Mouse (Mus musculus): ENCODE results near the gene Rsrc1. TPM values are rescaled to one million over a fixed set of nuclear protein-coding genes. Genes with fewer than 3 reads are reported as not detected.

The Rsrc1 gene
- polyA plus RNA-seq, 1 experiment from 2014 or later = 103 TPM

DNA sequence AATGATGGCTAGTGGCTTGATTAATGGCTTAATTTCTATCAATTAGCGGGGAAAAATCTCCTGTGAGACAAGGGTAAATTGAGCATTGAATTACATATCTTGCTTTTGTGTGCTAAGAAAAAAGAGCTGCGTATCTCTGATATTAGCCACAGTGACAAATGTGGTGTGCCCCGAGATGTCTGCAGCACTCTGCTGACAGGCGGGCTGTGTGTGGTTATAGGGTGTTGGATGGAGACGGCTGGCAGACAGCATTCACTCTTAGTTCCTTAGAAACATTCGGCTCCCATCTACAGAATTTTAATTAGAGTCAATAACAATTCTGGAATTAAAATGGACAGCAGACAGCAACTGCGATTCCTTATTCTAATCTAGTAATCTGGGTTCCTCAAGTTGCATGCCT lies 359.7 kb downstream of the Rsrc1 start:
- ChIA-PET CTCF (interaction anchor here (1.0 to 2.1 kb wide), 2 partner anchors 8 to 932 kb away, joined by 4 read pairs; no protein-coding TSS in a partner anchor), POLR2A (no interaction called here)
- no peak for TF ChIP-seq CTCF (IDR thresholded peaks at IDR 0.05)
- no peak for ATAC-seq
- no peak for DNase-seq (ENCODE audit: low read depth, low spot score)
- no peaks in the 10 kb centered on the region for H3K27me3 ChIP-seq
- in situ Hi-C loops (cut with MboI; ENCODE audit: low pct_unique_long_range_greater_than_20kb) = loop anchor here (5.0 to 10.0 kb wide), 4 partner anchors 356 to 1336 kb away; partner anchors contain the start of genes Rsrc1 and Shox2

DNA sequence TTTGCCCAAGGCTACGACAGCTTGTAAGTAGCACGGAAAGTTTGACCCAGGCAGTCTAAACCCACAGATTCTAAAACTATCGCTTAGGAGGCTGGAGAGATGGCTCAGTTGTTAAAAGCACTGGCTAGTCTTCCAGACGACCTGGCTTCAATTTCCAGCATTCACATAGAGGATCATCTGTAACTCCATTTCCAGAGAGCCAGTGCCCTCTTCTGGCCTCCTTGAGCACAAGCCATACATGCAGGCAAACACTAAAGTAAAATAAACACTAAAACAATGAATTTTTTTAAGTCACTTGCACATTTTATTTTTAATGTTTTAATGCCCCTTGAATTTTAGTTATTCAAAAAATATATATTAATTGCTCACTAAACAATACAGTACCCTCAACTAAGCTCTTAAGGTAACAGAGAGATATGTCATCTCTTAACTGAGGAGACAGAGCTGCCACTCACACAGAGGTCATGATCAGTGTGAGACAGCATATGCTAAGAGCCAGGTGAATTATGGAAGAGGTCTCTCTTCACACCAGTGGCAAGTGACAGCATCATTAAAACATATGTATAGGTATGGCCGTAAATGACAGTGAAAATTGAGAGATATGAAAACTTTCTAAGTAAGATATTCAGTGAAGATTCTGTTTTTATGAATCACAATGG lies 361.9 kb downstream of the Rsrc1 start:
- DNase-seq (ENCODE audit: low read depth, low spot score) (no peak), ATAC-seq (peak; percentile 47)
- ChIA-PET POLR2A (no interaction called here), CTCF (interaction anchor here (0.9 to 4.0 kb wide), 13 partner anchors 9 to 1050 kb away, joined by 3 to 23 read pairs (median 7); partner anchors contain the start of gene Gfm1)
- peak; percentile 77 for TF ChIP-seq CTCF (IDR thresholded peaks at IDR 0.05)
- H3K27me3 ChIP-seq = no peaks in the 10 kb centered on the region
- in situ Hi-C loops (cut with MboI; ENCODE audit: low pct_unique_long_range_greater_than_20kb) = loop anchor here (5.0 to 10.0 kb wide), 4 partner anchors 358 to 1338 kb away; partner anchors contain the start of genes Rsrc1 and Shox2

DNA sequence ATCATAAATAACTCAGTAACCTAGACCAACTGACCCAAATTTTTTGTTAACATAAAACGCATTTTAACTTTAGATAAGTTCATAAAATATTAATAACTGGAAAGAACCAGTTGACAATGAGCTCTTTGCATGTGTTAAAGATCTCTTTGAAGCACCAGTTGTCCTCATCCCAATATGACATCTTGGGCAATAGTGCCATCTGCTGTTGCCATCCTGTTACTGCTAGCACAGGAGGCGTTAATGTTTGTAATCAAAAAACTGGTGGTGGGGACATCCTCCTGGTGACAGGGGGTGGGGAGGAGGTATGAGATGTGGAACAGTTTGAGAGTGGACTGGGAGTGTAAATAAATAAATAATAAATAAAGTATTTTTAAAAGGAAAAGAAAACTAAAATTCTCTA lies 363.4 kb downstream of the Rsrc1 start:
- no peak for DNase-seq (ENCODE audit: low read depth, low spot score)
- in situ Hi-C loops (cut with MboI; ENCODE audit: low pct_unique_long_range_greater_than_20kb) = loop anchor here (5.0 to 10.0 kb wide), 4 partner anchors 360 to 1340 kb away; partner anchors contain the start of genes Rsrc1 and Shox2
- ATAC-seq = peak; percentile 57
- POLR2A ChIA-PET = interaction anchor here (0.6 kb wide), 1 partner anchor 1043 kb away, joined by 3 read pairs; no protein-coding TSS in a partner anchor
- CTCF ChIA-PET = interaction anchor here (0.7 to 4.0 kb wide), 17 partner anchors 8 to 1013 kb away, joined by 3 to 23 read pairs (median 4); partner anchors contain the start of gene Gfm1
- peak; percentile 97 for TF ChIP-seq CTCF (IDR thresholded peaks at IDR 0.05)
- H3K27me3 ChIP-seq = no peaks in the 10 kb centered on the region

DNA sequence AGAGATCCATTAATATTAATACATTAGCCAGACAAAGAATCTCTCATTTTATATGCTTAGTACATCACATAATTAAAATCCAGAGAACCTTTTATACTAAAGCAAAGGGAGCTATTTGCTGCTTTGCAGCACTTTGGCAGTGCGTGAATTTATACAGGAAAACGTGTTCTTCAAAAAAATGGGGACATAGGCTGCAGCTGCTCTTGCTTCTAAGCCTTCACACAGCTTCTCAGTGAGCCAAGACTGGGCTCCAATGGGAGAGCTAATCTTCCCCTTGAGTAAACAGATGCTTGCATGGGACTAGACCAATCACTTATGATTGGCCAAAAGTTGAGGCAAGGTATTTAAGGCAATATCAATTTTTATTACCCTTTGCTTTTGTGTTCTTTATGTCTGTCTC lies 365.5 kb downstream of the Rsrc1 start:
- in situ Hi-C loops (cut with MboI; ENCODE audit: low pct_unique_long_range_greater_than_20kb) = loop anchor here (10.0 kb wide), 2 partner anchors 362 to 1342 kb away; partner anchors contain the start of genes Rsrc1 and Shox2
- no peaks in the 10 kb centered on the region for H3K27me3 ChIP-seq
- ChIA-PET CTCF (interaction anchor here (1.0 to 1.7 kb wide), 7 partner anchors 9 to 937 kb away, joined by 3 to 4 read pairs (median 4); partner anchors contain the start of gene Gfm1), POLR2A (interaction anchor here (0.8 kb wide), 1 partner anchor 933 kb away, joined by 4 read pairs; no protein-coding TSS in a partner anchor)
- ATAC-seq = no peak
- DNase-seq (ENCODE audit: low read depth, low spot score) = no peak
- TF ChIP-seq CTCF (IDR thresholded peaks at IDR 0.05) = no peak

DNA sequence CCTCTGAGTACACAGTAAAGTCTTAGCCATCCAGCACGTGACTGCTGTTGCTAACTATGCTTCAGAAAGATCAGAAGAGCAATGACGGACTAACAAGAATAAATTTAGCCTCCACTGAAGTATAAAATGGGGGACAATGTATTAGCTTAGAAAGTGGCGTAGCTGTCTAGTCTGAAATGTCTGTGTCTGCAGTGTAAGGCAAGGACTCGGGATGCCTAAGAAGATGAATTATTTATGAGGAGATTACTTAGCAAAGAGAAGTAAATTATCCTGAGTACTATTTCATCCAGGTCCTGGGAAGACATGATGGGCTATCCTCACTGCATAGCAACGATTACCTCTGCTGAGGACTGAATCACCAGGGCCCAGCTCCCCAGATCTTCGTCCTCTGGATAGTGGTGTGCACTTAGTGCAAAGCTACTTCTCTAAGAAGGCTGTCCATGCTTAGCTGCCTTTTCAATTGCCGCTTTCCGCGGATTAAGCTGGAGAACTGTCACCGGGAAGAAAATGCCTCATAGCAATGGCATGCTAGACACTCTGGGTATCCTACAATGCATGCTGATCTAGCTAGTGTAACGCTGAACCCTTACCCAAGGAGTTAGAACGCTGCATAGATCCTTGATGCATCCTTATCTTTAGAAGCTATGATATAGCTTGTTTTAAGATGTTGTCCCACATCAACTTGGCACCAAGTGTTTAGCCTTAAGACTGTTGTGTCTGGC lies 370.4 kb downstream of the Rsrc1 start:
- CTCF ChIA-PET = interaction anchor here (0.6 to 4.8 kb wide), 14 partner anchors 8 to 1128 kb away, joined by 3 to 56 read pairs (median 4); partner anchors contain the start of gene Gfm1
- no peaks in the 10 kb centered on the region for H3K27me3 ChIP-seq
- ATAC-seq (peak; percentile 94), DNase-seq (ENCODE audit: low read depth, low spot score) (no peak)
- no peak for TF ChIP-seq CTCF (IDR thresholded peaks at IDR 0.05)
- in situ Hi-C loops (cut with MboI; ENCODE audit: low pct_unique_long_range_greater_than_20kb) = loop anchor here (5.0 to 10.0 kb wide), 3 partner anchors 81 to 693 kb away; partner anchors contain the start of gene Gfm1
- POLR2A ChIA-PET = interaction anchor here (1.2 kb wide), 1 partner anchor 13 kb away, joined by 3 read pairs; no protein-coding TSS in a partner anchor

DNA sequence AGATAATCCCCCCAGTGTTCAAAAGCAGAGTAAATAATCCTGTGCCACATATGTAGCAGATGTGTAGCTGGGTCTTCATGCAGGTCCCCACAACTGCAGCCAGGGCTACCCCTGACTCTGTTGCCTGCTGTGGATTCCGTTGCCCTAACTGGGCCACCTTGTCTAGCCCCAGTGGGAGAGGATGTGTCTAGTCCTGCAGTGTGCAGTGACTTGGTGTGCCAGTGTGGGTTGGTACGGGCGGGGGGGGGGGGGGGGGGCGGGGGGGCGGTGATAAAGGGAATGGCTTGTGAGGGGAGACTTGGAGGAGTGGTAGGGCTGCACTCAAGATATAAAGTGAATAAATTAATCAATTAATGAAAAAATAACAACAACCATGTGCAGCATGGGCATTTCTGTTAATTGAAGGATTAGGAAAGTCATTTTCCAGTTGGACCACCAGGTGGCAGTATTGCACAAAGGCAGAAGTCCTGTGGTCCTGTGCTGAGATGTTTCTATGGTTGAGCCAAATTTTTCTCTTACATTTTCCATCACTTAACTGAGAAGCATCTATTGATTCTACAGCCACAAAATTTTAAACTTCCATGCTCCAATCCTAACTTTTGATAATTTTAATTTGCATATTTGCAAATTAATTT lies 371.1 kb downstream of the Rsrc1 start:
- in situ Hi-C loops (cut with MboI; ENCODE audit: low pct_unique_long_range_greater_than_20kb) = loop anchor here (5.0 to 10.0 kb wide), 3 partner anchors 80 to 693 kb away; partner anchors contain the start of gene Gfm1
- H3K27me3 ChIP-seq = no peaks in the 10 kb centered on the region
- ATAC-seq = peak; percentile 66
- CTCF ChIA-PET = interaction anchor here (1.0 to 4.8 kb wide), 13 partner anchors 9 to 1128 kb away, joined by 3 to 56 read pairs (median 4); partner anchors contain the start of gene Gfm1
- POLR2A ChIA-PET = interaction anchor here (1.2 kb wide), 1 partner anchor 12 kb away, joined by 3 read pairs; no protein-coding TSS in a partner anchor
- no peak for DNase-seq (ENCODE audit: low read depth, low spot score)
- TF ChIP-seq CTCF (IDR thresholded peaks at IDR 0.05) = peak; percentile 94

DNA sequence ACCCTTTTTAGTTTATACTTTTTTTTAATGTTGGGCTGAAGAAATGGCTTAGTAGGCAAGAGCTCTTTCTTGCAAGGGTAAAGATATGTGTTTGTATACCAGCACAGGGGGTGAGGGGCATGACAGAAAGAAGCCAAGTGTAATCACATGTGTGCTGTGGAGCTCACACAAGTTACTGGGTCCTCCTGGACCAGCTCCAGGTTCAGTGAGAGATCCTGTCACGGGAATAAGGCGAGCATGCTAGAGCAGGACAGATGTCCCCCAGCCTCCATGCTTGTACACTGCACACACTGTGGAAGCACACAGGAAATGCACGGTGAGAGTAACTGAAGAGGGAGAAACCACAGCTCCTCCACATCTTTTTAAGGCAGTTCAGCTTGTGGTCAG lies 371.6 kb downstream of the Rsrc1 start:
- POLR2A ChIA-PET = interaction anchor here (1.2 kb wide), 1 partner anchor 11 kb away, joined by 3 read pairs; no protein-coding TSS in a partner anchor
- TF ChIP-seq CTCF (IDR thresholded peaks at IDR 0.05) = no peak
- in situ Hi-C loops (cut with MboI; ENCODE audit: low pct_unique_long_range_greater_than_20kb) = loop anchor here (5.0 to 10.0 kb wide), 3 partner anchors 80 to 692 kb away; partner anchors contain the start of gene Gfm1
- ATAC-seq (no peak), DNase-seq (ENCODE audit: low read depth, low spot score) (no peak)
- no peaks in the 10 kb centered on the region for H3K27me3 ChIP-seq
- CTCF ChIA-PET = interaction anchor here (1.0 to 4.8 kb wide), 9 partner anchors 10 to 1021 kb away, joined by 3 to 56 read pairs (median 9); partner anchors contain the start of gene Gfm1

DNA sequence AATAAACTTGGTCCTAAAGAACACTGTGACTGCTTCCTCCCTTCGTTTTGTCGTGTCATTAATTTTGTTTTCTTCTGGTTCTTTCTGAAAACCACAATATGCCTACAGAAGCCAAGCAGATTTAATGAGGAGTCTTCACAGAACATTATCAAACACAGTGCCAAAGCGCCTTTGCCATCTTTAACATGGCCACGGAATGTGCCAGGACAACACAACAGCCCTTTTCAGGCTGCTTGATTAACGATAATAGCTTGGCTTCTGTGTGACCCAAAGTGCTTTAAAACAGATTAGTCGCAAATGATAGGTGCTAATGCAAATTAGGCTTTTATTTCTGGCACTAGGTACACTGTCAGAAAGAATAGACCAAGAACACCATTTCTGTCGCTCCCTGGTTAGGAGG lies 377.2 kb downstream of the Rsrc1 start:
- H3K27me3 ChIP-seq = no peaks in the 10 kb centered on the region
- TF ChIP-seq CTCF (IDR thresholded peaks at IDR 0.05) = no peak
- in situ Hi-C loops (cut with MboI; ENCODE audit: low pct_unique_long_range_greater_than_20kb) = loop anchor here (10.0 kb wide), 1 partner anchor 686 kb away; no protein-coding TSS in a partner anchor
- ATAC-seq (no peak), DNase-seq (ENCODE audit: low read depth, low spot score) (no peak)
- ChIA-PET CTCF (interaction anchor here (1.1 to 4.9 kb wide), 2 partner anchors 9 to 11 kb away, joined by 4 to 21 read pairs; no protein-coding TSS in a partner anchor), POLR2A (interaction anchor here (0.8 kb wide), 1 partner anchor 956 kb away, joined by 4 read pairs; no protein-coding TSS in a partner anchor)

DNA sequence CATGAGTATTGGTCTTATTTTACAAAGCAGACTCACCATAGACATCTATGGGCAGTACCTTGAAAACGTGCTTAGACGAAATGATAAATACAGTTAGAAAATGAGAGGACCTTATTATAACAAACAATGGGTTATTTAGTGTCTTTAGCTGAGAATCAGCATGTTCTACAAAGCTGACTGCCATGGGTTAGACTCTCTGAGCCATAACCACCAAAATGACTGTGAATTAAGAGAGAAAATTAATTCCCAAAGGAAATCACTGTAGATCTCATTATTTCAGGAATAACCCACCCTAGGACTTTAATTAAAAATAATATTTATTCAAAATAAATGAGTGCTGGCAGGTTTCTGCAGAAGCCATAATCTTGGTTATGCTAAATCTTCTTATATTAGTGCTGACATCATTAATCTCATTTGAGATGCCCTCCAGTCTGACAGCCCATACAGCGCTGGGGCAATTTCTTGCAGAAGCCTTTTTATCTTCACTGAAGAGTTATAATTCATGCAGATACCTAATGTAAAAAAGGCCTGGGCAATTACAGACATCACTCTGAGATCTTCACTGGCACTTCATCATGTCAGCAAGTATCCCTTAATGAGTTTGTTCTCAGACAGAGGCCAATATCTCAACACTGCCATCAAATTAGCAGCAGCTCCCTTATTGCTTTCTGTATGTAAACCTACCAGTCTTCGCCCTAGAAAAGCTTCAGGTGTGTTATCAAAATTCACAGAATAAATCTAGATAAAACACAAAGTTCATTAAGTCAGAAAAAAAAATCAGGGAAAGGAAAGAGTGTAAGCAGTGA lies 385.1 kb downstream of the Rsrc1 start:
- ChIA-PET CTCF (interaction anchor here (1.5 to 10.7 kb wide), 2 partner anchors 13 to 64 kb away, joined by 4 to 56 read pairs; partner anchors contain the start of gene Gfm1), POLR2A (no interaction called here)

More for the DNA sequence above, 385.1 kb downstream of the Rsrc1 start:
- H3K27me3 ChIP-seq = peaks cover 31% of the 10 kb centered on the region
- no peak for ATAC-seq
- no peak for TF ChIP-seq CTCF (IDR thresholded peaks at IDR 0.05)
- in situ Hi-C loops (cut with MboI; ENCODE audit: low pct_unique_long_range_greater_than_20kb) = no loop called here
- no peak for DNase-seq (ENCODE audit: low read depth, low spot score)

All from Patski (cell line).